Mouse (Mus musculus) kidney, adult 2 months (tissue): ENCODE data around the gene Elf3. TPM values are rescaled to one million over a fixed set of nuclear protein-coding genes. Genes with fewer than 3 reads are reported as not detected.

Experiments used
- DNase-seq: peaks from one replicate; pipeline ENCODE4 v3.0.0; 2021
- H3K27ac ChIP-seq: fragments of 200-500 bp; 2 replicates; pipeline ENCODE4 v1.5.1; 2012; ENCODE audit warnings: low read depth, low read length, control low read depth, inconsistent platforms; ENCODE audit not compliant: insufficient read depth
- H3K27me3 ChIP-seq: fragments of 200-500 bp; replicated peaks from 2 replicates; pipeline ENCODE4 v1.6.1; 2012; ENCODE audit warnings: mild to moderate bottlenecking, moderate library complexity, low read length, inconsistent platforms; ENCODE audit not compliant: control insufficient read depth, insufficient read depth
- H3K36me3 ChIP-seq: fragments of 200-500 bp; 2 replicates; pipeline ENCODE4 v1.6.1; 2012; ENCODE audit warnings: mild to moderate bottlenecking, moderate library complexity, low read length, inconsistent platforms; ENCODE audit not compliant: control insufficient read depth, insufficient read depth
- H3K4me1 ChIP-seq: fragments of 200-500 bp; 2 replicates; pipeline ENCODE4 v1.6.1; 2011; ENCODE audit warnings: low read length; ENCODE audit not compliant: control insufficient read depth, insufficient read depth
- H3K4me3 ChIP-seq: fragments of 200-500 bp; 2 replicates; pipeline ENCODE4 v1.5.1; 2011; ENCODE audit warnings: mild to moderate bottlenecking, low read depth, low read length, control low read depth; ENCODE audit not compliant: insufficient read depth
- CTCF ChIP-seq: fragments of 200-500 bp; conservative IDR thresholded peaks from 2 replicates; pipeline ENCODE4 v1.5.1; 2011; ENCODE audit warnings: low read depth, mild to moderate bottlenecking, control low read depth, low read length, moderate library complexity, mixed read lengths; ENCODE audit not compliant: insufficient read depth, insufficient read length
- POLR2A ChIP-seq: fragments of 200-500 bp; IDR thresholded peaks from one replicate; pipeline ENCODE4 v1.6.1; 2011; ENCODE audit warnings: low read depth, low read length, control low read depth
- WGBS: fragments of 180-500 bp; shearing (Covaris S2); methylation state at CpG from one replicate; pipeline ENCODE4 v1.1.7; 2018; 5-methylcytosine and 5-hydroxymethylcytosine counted together
- polyA plus RNA-seq: library from polyadenylated mRNA; depleted of rRNA; stranded (reverse); fragments of >200 nt; gene quantifications from 2 replicates; pipeline ENCODE4 v1.2.3, GENCODE M21; 2012; rRNA removed

Elf3 gene
- polyA plus RNA-seq: 23.1 and 25.0 TPM in 2 replicates

- Histone ChIP-seq H3K36me3 (no peaks in the 10 kb centered on the region), H3K27ac (peak within 1 kb of the TSS; percentile 96), H3K4me1 (peaks cover 3% of the 10 kb centered on the region; the same call in 1 of the 2 replicates), H3K4me3 (peak within 1 kb of the TSS; percentile 68), H3K27me3 (no peaks in the 10 kb centered on the region)
- TF ChIP-seq POLR2A (peak; percentile 93), CTCF (no peak)
- WGBS: 18% methylated on average over 19 of the region's 19 CpGs
- DNase-seq: peak; percentile 98
These were observed at the start of gene Elf3 for GRCm38 (mm10) chr1:135258380-135259127. Gene Elf3 (minus strand): TSS chr1:135258568.

DNA sequence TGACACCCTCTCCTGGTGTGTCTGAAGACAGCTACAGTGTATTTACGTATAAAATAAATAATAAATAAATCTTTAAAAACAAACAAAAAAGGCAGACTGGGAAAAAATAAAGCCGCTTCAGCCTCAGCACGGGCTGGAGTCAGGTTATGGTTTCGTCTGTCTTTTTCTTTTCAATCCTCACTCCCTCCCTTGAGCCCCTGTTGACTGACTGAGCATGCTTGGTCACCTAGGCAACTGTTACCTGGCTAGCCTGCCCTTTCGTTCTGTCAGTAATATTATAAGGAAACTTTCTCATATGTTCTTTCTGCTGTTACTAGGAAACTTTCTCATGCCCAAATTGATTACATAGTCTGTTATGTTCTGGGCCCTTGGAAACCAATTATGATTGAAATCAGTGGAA, 32.5 kb upstream of the Elf3 start:
- Histone ChIP-seq H3K4me1 (no peaks in the 10 kb centered on the region), H3K27me3 (no peaks in the 10 kb centered on the region), H3K27ac (no peak overlapping the region), H3K4me3 (no peak overlapping the region), H3K36me3 (peaks cover 2% of the 10 kb centered on the region)
- no peak for TF ChIP-seq POLR2A
- no peak for TF ChIP-seq CTCF
- WGBS: 79% methylated on average over 5 of the region's 5 CpGs
- no peak for DNase-seq

DNA sequence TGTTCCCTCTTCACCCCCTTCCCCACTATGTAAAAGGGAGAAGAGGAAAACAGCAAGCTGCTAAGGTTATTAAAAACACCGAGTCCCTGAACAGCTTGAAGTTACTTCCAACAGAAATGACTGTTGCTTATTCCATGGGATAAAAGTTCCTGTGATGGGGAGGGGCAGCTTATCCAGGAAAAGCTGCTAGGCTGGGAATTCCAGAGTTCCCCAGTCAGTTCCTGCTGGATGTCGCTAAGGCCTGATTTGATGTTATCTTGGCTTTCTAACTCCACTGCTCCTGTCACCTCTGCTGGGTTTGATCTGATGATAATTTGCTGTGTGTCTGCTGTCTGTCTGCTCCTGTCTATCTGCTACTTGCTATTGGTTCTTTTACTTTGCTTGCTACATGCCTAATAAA, 27.9 kb upstream of the Elf3 start:
- no peak overlapping the region for H3K4me3 ChIP-seq
- H3K27ac ChIP-seq: no peak overlapping the region
- peaks cover 5% of the 10 kb centered on the region; the same call in 1 of the 2 replicates for H3K4me1 ChIP-seq
- DNase-seq: peak; percentile 51
- no peaks in the 10 kb centered on the region for H3K27me3 ChIP-seq
- WGBS: 73% methylated on average over 2 of the region's 2 CpGs
- no peaks in the 10 kb centered on the region for H3K36me3 ChIP-seq
- TF ChIP-seq POLR2A (no peak), CTCF (no peak)

GRCm38 (mm10) chr1:135283826-135284291, 25.5 kb upstream of the Elf3 start, which contains the start of gene Rnpep:
Gene Rnpep (minus strand): TSS chr1:135284084.
- peak; percentile 60 for TF ChIP-seq POLR2A
- no peak for TF ChIP-seq CTCF
- Histone ChIP-seq H3K27ac (peak within 1 kb of the TSS; percentile 65), H3K4me1 (peaks cover 13% of the 10 kb centered on the region; the same call in 1 of the 2 replicates), H3K36me3 (no peaks in the 10 kb centered on the region; the same call in 1 of the 2 replicates), H3K4me3 (peak within 1 kb of the TSS; percentile 78), H3K27me3 (no peaks in the 10 kb centered on the region)
- under 1% methylated on average over 39 of the region's 39 CpGs for WGBS
- DNase-seq: peak; percentile 80

- H3K27ac ChIP-seq: peak overlapping the region; percentile 65
- H3K36me3 ChIP-seq: no peaks in the 10 kb centered on the region; the same call in 1 of the 2 replicates
- H3K4me3 ChIP-seq: peak overlapping the region; percentile 78
- H3K27me3 ChIP-seq: no peaks in the 10 kb centered on the region
- no peak for TF ChIP-seq POLR2A
- TF ChIP-seq CTCF: no peak
- WGBS: under 1% methylated on average over 48 of the region's 48 CpGs
- DNase-seq: no peak
- peaks cover 13% of the 10 kb centered on the region; the same call in 1 of the 2 replicates for H3K4me1 ChIP-seq
These were observed 25.0 kb upstream of the Elf3 start for GRCm38 (mm10) chr1:135283287-135283825.

GRCm38 (mm10) chr1:135282536-135283286, 24.3 kb upstream of the Elf3 start:
- no peak for TF ChIP-seq POLR2A
- no peak for TF ChIP-seq CTCF
- H3K27ac ChIP-seq: peak overlapping the region; percentile 65
- DNase-seq: peak; percentile 65

More at GRCm38 (mm10) chr1:135282536-135283286, 24.3 kb upstream of the Elf3 start:
- no peaks in the 10 kb centered on the region; the same call in 1 of the 2 replicates for H3K36me3 ChIP-seq
- no peaks in the 10 kb centered on the region for H3K27me3 ChIP-seq
- WGBS: 8% methylated on average over 13 of the region's 13 CpGs
- H3K4me3 ChIP-seq: peak overlapping the region; percentile 78
- peaks cover 13% of the 10 kb centered on the region; the same call in 1 of the 2 replicates for H3K4me1 ChIP-seq
